Mouse (Mus musculus): ENCODE data around the gene Cyp2c70. TPM values are rescaled to one million over a fixed set of nuclear protein-coding genes. Genes with fewer than 3 reads are reported as not detected.

Cyp2c70 gene
- polyA plus RNA-seq, 1 experiment from 2014 or later: not detected

Other genes with a start within 250 kb of the Cyp2c70 start
- gene Cyp2c37, start 194.9 kb downstream of the Cyp2c70 start, polyA plus RNA-seq (2014; fragmentation: Nextera tagmentation; extraction: Ambion mirVana): not detected in 2 replicates
- not detected in 2 replicates for gene Cyp2c54, start 113.5 kb downstream of the Cyp2c70 start, polyA plus RNA-seq (2014; fragmentation: Nextera tagmentation; extraction: Ambion mirVana)
- not detected in 2 replicates for gene Cyp2c50, start 97.6 kb downstream of the Cyp2c70 start, polyA plus RNA-seq (2014; fragmentation: Nextera tagmentation; extraction: Ambion mirVana)
- gene Pdlim1, start 84.5 kb upstream of the Cyp2c70 start, polyA plus RNA-seq (2014; fragmentation: Nextera tagmentation; extraction: Ambion mirVana): 4.8 and 12.7 TPM in 2 replicates

All from midbrain, embryonic 14.5 days (tissue).